Mouse (Mus musculus) urinary bladder, adult 2 months (tissue): ENCODE measurements around the gene Col6a4. TPM values are rescaled to one million over a fixed set of nuclear protein-coding genes. Genes with fewer than 3 reads are reported as not detected.

ENCODE experiments used
- DNase-seq: peaks from one replicate; pipeline ENCODE4 v3.0.0; 2022; ENCODE audit warnings: low spot score
- polyA plus RNA-seq: library from polyadenylated mRNA; depleted of rRNA; stranded (reverse); fragments of >200 nt; gene quantifications from 2 replicates; pipeline ENCODE4 v1.2.3, GENCODE M21; 2012

The Col6a4 gene
- polyA plus RNA-seq, 1 experiment: 1.3 TPM

GRCm38 (mm10) chr9:106073956-106074355 is 22.6 kb downstream of the Col6a4 start:
- no peak for DNase-seq

- DNase-seq: no peak
Observed at GRCm38 (mm10) chr9:106071651-106072050, 24.9 kb downstream of the Col6a4 start.

- DNase-seq: no peak
Observed at GRCm38 (mm10) chr9:106053446-106053845, 43.1 kb downstream of the Col6a4 start.

DNA sequence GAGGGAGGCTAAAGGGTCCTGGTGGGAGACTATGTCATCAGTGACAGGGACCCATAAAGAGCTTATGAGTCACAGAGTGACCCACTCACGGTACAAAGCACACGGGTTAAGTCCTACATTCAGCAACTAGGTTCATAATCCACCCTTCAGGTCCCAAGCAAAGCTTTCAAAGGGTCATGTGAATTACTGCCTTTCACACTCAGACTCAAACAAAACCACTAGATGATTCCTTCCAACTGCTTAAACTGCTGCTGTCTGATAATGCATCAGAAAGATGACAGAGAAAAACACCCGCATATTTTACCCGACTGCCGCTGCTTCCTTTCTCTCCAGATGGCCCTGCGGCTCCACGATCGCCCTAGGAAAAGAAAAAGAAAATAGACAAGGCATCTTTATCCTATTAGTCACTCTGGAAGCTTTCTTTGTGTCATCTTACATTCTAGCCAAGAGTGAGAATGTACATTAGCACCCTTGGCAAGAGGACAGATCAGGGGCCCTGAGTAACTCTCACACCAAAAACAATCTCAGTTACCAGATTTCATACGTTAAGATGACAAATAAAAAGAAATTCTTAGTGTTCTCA is 52.6 kb downstream of the Col6a4 start:
- no peak for DNase-seq

DNA sequence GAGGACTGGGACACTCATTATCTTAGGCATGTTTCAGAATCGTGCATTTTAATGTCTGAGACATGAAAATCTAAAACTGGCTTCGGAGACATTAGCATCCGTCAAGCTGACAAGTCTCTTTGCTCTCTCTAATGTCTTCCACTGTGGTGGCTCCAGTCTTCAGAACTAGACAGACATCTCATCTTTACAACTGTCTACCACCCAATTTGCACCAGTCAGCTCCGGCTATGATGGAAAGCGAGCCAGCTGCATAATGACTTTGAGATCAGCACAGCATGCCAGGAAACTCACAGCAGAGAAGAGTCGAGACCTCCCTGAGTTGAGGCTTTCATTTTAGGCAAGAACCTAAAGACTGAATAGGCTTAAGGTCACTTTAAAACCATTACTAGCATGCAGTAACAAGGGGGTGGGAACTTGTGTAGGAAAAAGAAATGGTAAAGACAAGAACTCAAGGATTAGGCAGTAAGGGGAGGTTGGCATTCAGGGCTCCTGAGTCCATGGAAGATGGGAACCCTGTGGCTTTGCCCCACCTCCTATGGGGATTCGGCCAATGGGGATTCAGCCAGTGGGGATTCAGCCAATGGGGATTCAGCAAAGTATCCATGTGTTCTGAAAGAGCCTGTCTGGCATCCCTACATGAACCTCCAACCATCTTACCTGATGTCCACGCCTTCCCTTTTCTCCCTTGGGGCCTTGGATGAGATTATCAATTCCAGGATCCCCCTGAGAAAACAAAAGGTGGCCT is 56.5 kb downstream of the Col6a4 start:
- DNase-seq: no peak

DNA sequence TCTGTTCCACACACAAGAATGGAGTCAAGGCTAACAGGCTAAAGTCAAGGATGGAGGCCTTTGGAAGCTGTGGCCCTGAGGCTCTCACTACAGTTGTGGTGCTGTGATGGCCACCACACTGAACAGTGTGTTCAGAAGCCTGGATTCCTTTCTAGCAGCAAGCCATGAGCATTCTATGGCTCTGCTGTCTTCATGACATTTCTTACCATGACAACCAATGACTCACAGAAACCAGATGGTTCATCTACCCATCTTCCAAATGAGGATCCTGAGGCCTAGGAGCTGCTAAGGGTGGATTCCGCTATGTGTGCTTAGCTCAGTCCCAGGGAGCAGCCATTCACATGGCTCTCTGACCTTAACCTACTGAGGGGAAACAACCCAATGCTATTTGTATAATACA is 57.3 kb downstream of the Col6a4 start:
- no peak for DNase-seq

GRCm38 (mm10) chr9:106038865-106039264 is 57.7 kb downstream of the Col6a4 start:
- DNase-seq: no peak

DNA sequence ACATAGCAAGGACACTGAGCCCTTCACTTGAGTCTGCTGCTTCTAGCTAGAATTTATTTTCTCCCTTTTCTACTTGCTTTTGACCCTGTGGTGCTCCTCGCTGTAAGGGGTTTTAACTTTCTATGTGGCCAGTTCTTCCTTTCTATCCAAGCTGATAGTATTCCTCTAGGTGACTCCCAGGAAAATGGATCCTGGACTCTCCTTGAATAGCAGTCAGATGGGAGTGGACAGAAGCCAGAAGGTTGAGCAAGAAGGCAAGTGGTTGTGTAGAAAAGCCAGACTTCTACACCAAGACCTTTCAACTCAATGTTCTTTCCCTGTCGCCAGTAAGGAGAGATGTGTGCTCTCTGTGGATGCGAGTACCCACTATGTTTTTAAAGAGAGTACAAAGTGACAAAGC is 80.9 kb downstream of the Col6a4 start:
- no peak for DNase-seq

DNA sequence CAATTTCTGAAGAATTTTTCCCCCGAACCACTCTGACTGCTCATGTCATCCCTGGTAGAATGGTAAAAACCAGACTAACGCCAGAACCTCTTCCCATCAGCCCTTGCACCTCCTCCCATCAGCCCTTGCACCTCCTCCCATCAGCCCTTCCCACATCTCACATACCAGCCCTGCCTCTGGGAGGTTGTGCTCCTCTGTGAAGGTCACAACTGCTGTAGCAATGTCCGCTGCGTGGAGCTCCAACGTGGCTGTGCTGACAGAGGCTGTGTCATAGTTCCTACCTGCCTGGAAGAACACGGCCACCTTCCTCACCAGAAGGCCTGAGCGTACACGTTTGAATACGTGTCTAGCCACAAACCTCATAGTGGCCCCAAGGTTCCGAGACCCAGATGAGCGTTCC is 83.4 kb downstream of the Col6a4 start:
- no peak for DNase-seq

- no peak for DNase-seq
Observed at GRCm38 (mm10) chr9:105997955-105998354, 98.6 kb downstream of the Col6a4 start.

DNA sequence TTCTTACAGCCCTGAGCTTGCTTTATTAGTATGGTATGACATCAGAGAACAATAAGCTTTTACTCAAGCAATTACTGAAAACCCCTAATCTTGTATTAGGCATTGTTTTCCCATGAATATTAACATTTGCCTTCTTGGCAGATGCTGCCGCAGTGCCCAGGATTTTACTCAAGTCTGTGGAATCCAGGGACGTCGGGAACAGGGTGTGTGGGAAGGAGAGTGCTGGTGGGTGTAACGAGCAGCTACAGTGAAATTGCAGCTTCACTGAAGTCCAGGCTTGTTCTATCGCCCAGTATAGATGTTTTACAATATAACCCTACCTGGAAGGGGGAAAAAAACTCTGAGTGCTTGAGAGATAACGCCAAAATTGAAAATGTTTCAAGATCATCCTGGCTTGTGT is 104.2 kb downstream of the Col6a4 start:
- DNase-seq: no peak

DNA sequence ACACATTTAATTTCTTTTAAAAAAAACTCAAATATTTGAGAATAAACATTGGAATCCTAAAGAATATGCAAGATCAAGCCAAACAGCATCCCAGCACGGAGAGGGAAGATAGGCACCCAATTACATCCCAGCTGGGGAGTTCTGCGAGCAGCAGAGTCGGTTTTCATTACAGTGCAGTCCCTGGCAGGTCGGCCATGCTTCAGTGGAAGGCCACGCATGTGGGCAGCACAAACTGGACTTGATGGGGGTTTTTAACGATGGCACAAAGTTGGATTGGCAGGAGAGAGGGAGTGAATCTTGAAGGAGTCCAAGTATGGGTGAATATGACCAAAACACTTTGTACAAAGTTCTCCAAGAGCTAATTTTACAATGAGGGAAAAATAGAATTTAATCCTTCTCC is 106.5 kb downstream of the Col6a4 start:
- DNase-seq: no peak

DNA sequence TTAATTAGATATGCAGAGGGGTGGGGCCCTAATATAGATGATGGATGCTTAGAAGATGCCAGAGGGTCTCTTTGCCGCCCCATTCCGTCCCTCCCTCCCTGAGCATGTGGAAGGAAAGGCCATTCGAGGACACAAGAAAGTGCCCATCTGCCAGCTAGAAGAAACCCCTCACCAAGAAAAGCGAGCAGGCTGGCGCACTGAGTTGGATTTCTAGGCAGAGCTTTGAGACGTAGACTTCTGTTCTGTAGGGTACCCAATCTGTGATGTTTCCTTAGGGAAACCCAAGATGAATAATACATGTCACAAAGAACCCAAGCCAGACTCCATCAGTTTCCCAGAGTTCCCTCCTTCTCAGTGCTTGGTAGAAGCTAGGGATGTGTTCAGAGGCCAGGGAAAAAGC is 107.1 kb downstream of the Col6a4 start:
- DNase-seq: no peak

DNA sequence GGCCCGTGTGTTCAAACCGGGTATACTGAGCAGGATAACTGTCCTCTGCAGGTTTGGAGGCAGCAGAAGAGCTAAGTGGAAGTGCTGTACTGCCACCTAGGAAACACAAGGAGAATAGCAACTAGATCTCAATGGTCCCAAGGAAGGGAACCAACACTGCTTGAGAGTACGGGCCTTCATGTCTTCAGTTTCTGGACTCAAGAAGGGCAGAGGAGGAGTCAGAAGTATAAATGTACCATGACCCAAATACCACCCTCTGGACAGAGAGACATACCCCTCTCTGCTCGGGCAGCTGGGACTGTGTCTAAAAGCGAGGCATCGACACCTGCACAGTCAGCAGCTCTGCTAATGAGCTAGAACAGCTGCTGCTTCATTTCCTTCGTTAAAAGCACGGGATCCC is 108.5 kb downstream of the Col6a4 start:
- DNase-seq: no peak

DNA sequence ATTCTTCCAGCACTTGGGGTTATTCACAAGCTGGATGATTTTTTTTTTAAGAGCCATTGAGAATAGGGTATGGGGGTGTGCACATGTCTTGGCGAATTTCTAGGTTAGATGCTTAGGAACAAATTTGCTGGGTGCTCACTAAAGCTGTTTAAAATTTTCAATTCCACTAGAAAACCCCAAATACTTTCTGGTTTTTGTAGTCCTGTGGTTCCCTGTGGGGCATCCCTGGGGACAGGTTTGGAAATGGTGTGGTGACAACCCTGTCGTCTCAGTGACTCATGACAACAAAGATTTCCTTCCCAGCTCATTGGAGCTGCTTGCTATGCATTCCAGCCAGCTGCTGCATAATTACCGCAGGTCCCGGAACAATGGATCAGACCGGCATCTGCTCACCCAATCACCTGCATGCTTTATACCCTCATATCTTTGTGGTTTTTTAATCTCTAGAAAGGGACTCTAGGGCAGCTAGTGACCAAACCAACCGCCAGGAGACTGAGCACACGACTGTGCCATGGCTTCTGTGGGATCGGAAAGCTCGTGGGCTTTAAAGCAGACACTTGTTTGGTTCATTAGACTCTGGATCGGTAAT is 111.6 kb downstream of the Col6a4 start:
- no peak for DNase-seq

DNA sequence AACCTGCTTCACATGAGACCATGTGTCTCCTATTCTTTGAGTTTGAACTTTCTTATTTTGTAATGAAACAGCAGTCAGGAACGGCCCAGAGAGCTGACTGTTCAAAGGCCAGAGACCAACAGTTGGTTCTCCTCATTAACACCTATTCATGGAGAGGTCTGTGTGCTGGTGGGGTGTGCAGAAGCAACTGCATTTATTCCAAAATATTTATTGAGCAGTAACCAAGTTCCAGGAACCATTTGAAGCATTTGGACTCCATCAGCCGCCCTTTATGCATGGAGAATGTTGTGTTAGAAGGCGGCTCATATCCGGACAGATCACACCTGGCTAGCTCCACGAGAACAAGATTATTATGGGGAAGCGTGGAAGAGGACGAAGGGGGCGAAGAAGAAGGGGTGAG is 118.1 kb downstream of the Col6a4 start:
- DNase-seq: no peak

DNA sequence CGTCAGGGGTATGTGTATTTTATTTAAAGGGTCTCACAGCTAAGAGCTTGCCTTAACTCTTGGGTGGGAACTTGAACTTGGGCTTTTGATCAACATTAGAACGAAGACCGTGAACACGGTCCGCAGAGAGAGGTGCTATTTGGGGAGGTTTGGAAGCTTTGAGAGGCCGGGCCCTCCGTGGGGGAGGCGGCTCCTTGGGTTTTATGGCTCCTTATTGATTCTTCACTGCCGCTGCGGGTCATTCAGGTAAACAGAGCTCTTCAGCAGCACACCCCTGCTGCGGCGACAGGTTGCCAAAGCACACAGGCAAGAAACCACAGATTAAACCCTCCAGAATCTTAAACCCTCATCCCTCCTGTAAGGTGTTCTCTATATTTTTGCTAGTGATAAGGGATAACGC is 119.7 kb downstream of the Col6a4 start:
- no peak for DNase-seq

- no peak for DNase-seq
Observed at GRCm38 (mm10) chr9:105976314-105976713, 120.3 kb downstream of the Col6a4 start.

DNA sequence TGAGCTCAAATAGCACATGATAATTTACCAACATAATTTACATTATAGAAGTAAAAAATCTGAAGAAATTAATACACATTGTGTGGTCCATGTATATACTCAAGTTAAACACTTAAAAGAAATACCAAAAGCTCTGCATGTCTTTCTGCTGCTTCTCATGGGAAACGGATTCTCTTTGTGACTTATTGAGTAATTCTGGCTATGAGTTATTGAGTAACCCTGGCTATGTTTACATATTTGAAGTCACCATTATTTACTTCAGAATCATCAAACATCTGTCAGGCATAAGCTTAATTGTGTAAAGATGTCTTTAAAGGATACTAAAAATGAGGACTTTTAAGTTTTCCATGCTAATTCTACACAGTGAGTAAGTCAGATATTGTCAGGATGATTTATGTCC is 122.8 kb downstream of the Col6a4 start:
- DNase-seq: no peak

DNA sequence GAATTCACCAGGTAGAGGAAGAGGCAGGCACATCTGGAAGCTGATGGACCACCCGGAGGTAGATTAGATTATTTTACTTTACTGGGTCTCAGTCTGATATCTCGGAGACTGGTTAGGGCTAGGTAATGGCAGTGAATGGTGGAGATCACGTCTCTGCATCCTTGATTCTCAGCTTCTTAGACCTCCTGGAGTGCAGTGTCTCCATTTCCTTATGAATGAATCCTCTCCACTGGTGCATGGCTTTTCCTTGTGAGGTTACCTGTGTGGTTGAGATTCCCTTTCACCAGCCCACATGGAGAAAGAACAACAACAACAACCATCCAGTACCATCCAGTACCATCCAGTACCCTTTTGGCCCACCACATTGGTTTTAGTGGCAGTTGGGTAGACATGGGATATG is 124.6 kb downstream of the Col6a4 start:
- DNase-seq: no peak

DNA sequence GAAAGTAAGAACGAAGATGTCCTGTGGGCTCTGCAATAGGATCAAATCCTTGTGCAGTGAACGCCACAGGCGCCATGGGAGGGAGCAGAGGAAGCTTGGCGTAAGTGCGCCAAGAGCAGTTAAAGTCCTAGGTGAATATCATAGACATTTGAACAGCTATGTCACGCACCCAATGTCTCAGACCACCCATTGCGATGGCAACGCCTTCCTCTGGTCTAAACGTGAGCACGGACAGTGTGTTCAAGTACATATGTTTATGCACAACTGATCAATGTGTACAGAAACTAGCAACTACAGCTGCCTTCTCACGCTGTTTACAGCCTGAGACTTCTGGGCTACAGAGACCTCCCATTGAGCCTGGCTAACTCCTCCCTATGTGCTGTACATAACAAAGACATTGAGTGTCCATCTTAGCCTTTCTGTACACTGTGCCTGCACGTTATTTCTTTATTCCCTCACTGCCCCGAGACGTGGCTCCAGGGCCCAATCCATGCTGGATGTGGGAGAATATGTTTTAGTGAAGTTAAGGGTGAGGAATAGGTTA is 125.2 kb downstream of the Col6a4 start:
- no peak for DNase-seq

GRCm38 (mm10) chr9:105970901-105971300 is 125.7 kb downstream of the Col6a4 start:
- no peak for DNase-seq

DNA sequence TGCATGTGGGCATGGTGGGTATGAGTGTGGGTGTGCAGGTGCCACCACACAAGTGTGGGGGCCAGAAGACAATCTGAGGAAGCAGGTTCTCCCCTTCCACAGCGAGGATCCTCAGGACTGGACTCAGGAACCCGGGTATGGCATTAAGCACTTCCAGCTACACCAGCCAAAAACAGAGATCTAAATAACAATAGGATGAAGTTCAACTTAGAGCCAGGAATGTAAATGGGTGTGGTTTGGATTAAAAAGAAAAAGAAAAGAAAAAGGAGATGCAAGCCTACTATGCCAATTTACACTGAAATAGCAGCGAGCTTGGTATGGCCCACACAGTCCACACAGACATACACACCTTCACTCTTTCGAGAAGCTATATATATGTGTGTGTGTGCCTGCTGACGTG is 128.6 kb downstream of the Col6a4 start:
- no peak for DNase-seq
